Mouse (Mus musculus) midbrain, embryonic 13.5 days (tissue): ENCODE data around the gene Zfp329. TPM values are rescaled to one million over a fixed set of nuclear protein-coding genes. Genes with fewer than 3 reads are reported as not detected.

ENCODE experiments used
- ATAC-seq: fragments of 200-750 bp; cut with Nextera tagmentation; 2 replicates; pipeline ENCODE4 v1.8.0; 2017; ENCODE audit warnings: mild to moderate bottlenecking, moderate TSS enrichment, moderate library complexity
- H3K27ac ChIP-seq: fragments of 300-500 bp; sonication (generic); 2 replicates; pipeline ENCODE4 v1.5.1; 2015; ENCODE audit warnings: inconsistent platforms, mild to moderate bottlenecking, moderate library complexity
- H3K27me3 ChIP-seq: fragments of 300-500 bp; sonication (generic); 2 replicates; pipeline ENCODE4 v1.6.1; 2015; ENCODE audit warnings: mild to moderate bottlenecking, inconsistent platforms
- H3K36me3 ChIP-seq: fragments of 300-500 bp; sonication (generic); 2 replicates; pipeline ENCODE4 v1.6.1; 2015; ENCODE audit warnings: mild to moderate bottlenecking, inconsistent platforms
- H3K4me1 ChIP-seq: fragments of 300-500 bp; sonication (generic); replicated peaks from 2 replicates; pipeline ENCODE4 v1.6.1; 2015; ENCODE audit warnings: inconsistent platforms
- H3K4me2 ChIP-seq: fragments of 300-500 bp; sonication (generic); replicated peaks from 2 replicates; pipeline ENCODE4 v1.6.1; 2015; ENCODE audit warnings: moderate library complexity, mild to moderate bottlenecking, inconsistent platforms
- H3K4me3 ChIP-seq: fragments of 300-500 bp; sonication (generic); replicated peaks from 2 replicates; pipeline ENCODE4 v1.5.1; 2015; ENCODE audit warnings: mild to moderate bottlenecking, inconsistent platforms
- H3K9ac ChIP-seq: fragments of 300-500 bp; sonication (generic); replicated peaks from 2 replicates; pipeline ENCODE4 v1.6.1; 2015; ENCODE audit warnings: mild to moderate bottlenecking, inconsistent platforms
- H3K9me3 ChIP-seq: fragments of 300-500 bp; sonication (generic); 2 replicates; pipeline ENCODE4 v1.6.1; 2016; ENCODE audit warnings: mild to moderate bottlenecking, inconsistent platforms
- WGBS: fragments of 180-500 bp; shearing (Covaris S2); methylation state at CpG from one replicate; pipeline ENCODE4 v1.1.7; 2015; 5-methylcytosine and 5-hydroxymethylcytosine counted together
- polyA plus RNA-seq: library from polyadenylated mRNA; unstranded; fragments of >200 nt; fragmentation: Nextera tagmentation; extraction: Ambion mirVana; gene quantifications from 2 replicates; pipeline ENCODE4 v1.2.1, GENCODE M21; 2015

The Zfp329 gene
- polyA plus RNA-seq, 1 experiment from 2014 or later: 33.9 TPM

- Histone ChIP-seq H3K4me1 (peaks cover 8% of the 10 kb centered on the region), H3K4me2 (0 out of 2 replicates have a peak overlapping the region, but pooled peaks have one; percentile 4), H3K27ac (no peak overlapping the region; the same call in 1 of the 2 replicates), H3K9ac (0 out of 2 replicates have a peak overlapping the region, but pooled peaks have one; percentile 28), H3K4me3 (no peak overlapping the region), H3K36me3 (no peaks in the 10 kb centered on the region), H3K9me3 (no peaks in the 10 kb centered on the region), H3K27me3 (no peaks in the 10 kb centered on the region)
- 22% methylated on average over 5 of the region's 5 CpGs for WGBS
- ATAC-seq: peak; percentile 89
These were observed 30.6 kb downstream of the Zfp329 start for GRCm38 (mm10) chr7:12788025-12788424.

GRCm38 (mm10) chr7:12787333-12787732 is 31.3 kb downstream of the Zfp329 start:
- Histone ChIP-seq H3K27me3 (no peaks in the 10 kb centered on the region), H3K9ac (no peak overlapping the region), H3K4me2 (no peak overlapping the region), H3K4me3 (no peak overlapping the region), H3K36me3 (no peaks in the 10 kb centered on the region), H3K27ac (no peak overlapping the region), H3K4me1 (peaks cover 8% of the 10 kb centered on the region), H3K9me3 (no peaks in the 10 kb centered on the region)
- 0 out of 2 replicates have a peak, but pooled peaks have one; percentile 14 for ATAC-seq
- 75% methylated on average over 6 of the region's 6 CpGs for WGBS

- H3K9me3 ChIP-seq: no peaks in the 10 kb centered on the region
- peaks cover 12% of the 10 kb centered on the region for H3K4me1 ChIP-seq
- H3K27ac ChIP-seq: peak overlapping the region; percentile 47; the same call in 1 of the 2 replicates
- ATAC-seq: peak; percentile 96
- H3K36me3 ChIP-seq: peaks cover 2% of the 10 kb centered on the region
- under 1% methylated on average over 57 of the region's 57 CpGs for WGBS
- H3K4me2 ChIP-seq: peak overlapping the region; percentile 91
- peak overlapping the region; percentile 72 for H3K4me3 ChIP-seq
- H3K27me3 ChIP-seq: no peaks in the 10 kb centered on the region
- H3K9ac ChIP-seq: peak overlapping the region; percentile 82
These were observed 38.4 kb downstream of the Zfp329 start for GRCm38 (mm10) chr7:12780151-12780830.

GRCm38 (mm10) chr7:12779782-12780150 is 38.9 kb downstream of the Zfp329 start:
- H3K4me3 ChIP-seq: peak overlapping the region; percentile 72
- peak; percentile 68 for ATAC-seq
- no peak overlapping the region for H3K27ac ChIP-seq
- WGBS: 23% methylated on average over 10 of the region's 10 CpGs
- peaks cover 7% of the 10 kb centered on the region for H3K36me3 ChIP-seq
- no peaks in the 10 kb centered on the region for H3K27me3 ChIP-seq
- H3K4me2 ChIP-seq: peak overlapping the region; percentile 91
- no peaks in the 10 kb centered on the region for H3K9me3 ChIP-seq
- H3K9ac ChIP-seq: peak overlapping the region; percentile 82
- H3K4me1 ChIP-seq: peaks cover 12% of the 10 kb centered on the region

GRCm38 (mm10) chr7:12779141-12779540 is 39.5 kb downstream of the Zfp329 start:
- H3K27ac ChIP-seq: no peak overlapping the region
- no peaks in the 10 kb centered on the region for H3K9me3 ChIP-seq
- H3K4me3 ChIP-seq: peak overlapping the region; percentile 72; the same call in 1 of the 2 replicates
- H3K4me2 ChIP-seq: peak overlapping the region; percentile 91
- H3K36me3 ChIP-seq: peaks cover 14% of the 10 kb centered on the region
- H3K4me1 ChIP-seq: peaks cover 12% of the 10 kb centered on the region
- no peaks in the 10 kb centered on the region for H3K27me3 ChIP-seq
- 89% methylated on average over 5 of the region's 5 CpGs for WGBS
- no peak overlapping the region for H3K9ac ChIP-seq
- no peak for ATAC-seq

GRCm38 (mm10) chr7:12774606-12775005 is 44.1 kb downstream of the Zfp329 start:
- H3K4me1 ChIP-seq: peaks cover 6% of the 10 kb centered on the region
- peaks cover 59% of the 10 kb centered on the region for H3K36me3 ChIP-seq
- no peaks in the 10 kb centered on the region for H3K9me3 ChIP-seq
- no peak overlapping the region for H3K4me2 ChIP-seq
- H3K9ac ChIP-seq: no peak overlapping the region
- H3K27ac ChIP-seq: no peak overlapping the region
- 100% methylated on average over 1 of the region's 1 CpGs for WGBS
- H3K27me3 ChIP-seq: no peaks in the 10 kb centered on the region
- no peak for ATAC-seq
- no peak overlapping the region for H3K4me3 ChIP-seq

GRCm38 (mm10) chr7:12774111-12774510 is 44.5 kb downstream of the Zfp329 start:
- Histone ChIP-seq H3K4me2 (no peak overlapping the region), H3K36me3 (peaks cover 64% of the 10 kb centered on the region), H3K27ac (no peak overlapping the region), H3K4me3 (no peak overlapping the region), H3K9me3 (no peaks in the 10 kb centered on the region), H3K4me1 (peaks cover 1% of the 10 kb centered on the region), H3K9ac (no peak overlapping the region), H3K27me3 (no peaks in the 10 kb centered on the region)
- ATAC-seq: no peak
- WGBS: 95% methylated on average over 9 of the region's 9 CpGs

Other genes with a start within 250 kb of the Zfp329 start
- 0.01 TPM in 1 of 2 replicates, not detected in the other for gene Vmn2r53, start 210.1 kb downstream of the Zfp329 start, polyA plus RNA-seq
- not detected in 2 replicates for gene Vmn2r54, start 178.5 kb downstream of the Zfp329 start, polyA plus RNA-seq
- gene Vmn2r55, start 133.9 kb downstream of the Zfp329 start, polyA plus RNA-seq: not detected in 2 replicates
- 0.03 TPM in 1 of 2 replicates, not detected in the other for gene Vmn2r56, start 83.9 kb downstream of the Zfp329 start, polyA plus RNA-seq
- 20.8 and 21.4 TPM in 2 replicates for gene Zscan18, start 15.2 kb downstream of the Zfp329 start, polyA plus RNA-seq
- gene Zfp110, start 15.9 kb upstream of the Zfp329 start, polyA plus RNA-seq: 31.8 and 31.9 TPM in 2 replicates
- gene Zfp128, start 62.3 kb upstream of the Zfp329 start, polyA plus RNA-seq: 7.4 and 7.6 TPM in 2 replicates
- 10.4 and 10.5 TPM in 2 replicates for gene Zscan22, start 79.0 kb upstream of the Zfp329 start, polyA plus RNA-seq
- 680 and 686 TPM in 2 replicates for gene Rps5, start 103.4 kb upstream of the Zfp329 start, polyA plus RNA-seq
- gene Rnf225, start 108.6 kb upstream of the Zfp329 start, polyA plus RNA-seq: 0.69 and 1.1 TPM in 2 replicates
- gene Zfp324, start 147.0 kb upstream of the Zfp329 start, polyA plus RNA-seq: 13.7 and 15.4 TPM in 2 replicates
- 14.3 and 16.2 TPM in 2 replicates for gene Zfp446, start 159.0 kb upstream of the Zfp329 start, polyA plus RNA-seq
- 0.11 and 0.23 TPM in 2 replicates for gene Slc27a5, start 179.3 kb upstream of the Zfp329 start, polyA plus RNA-seq
- 240 and 273 TPM in 2 replicates for gene Trim28, start 180.3 kb upstream of the Zfp329 start, polyA plus RNA-seq
- gene Zbtb45, start 191.2 kb upstream of the Zfp329 start, polyA plus RNA-seq: 37.3 and 41.2 TPM in 2 replicates
- gene Chmp2a, start 215.9 kb upstream of the Zfp329 start, polyA plus RNA-seq: 181 and 186 TPM in 2 replicates
- gene Ube2m, start 219.4 kb upstream of the Zfp329 start, polyA plus RNA-seq: 63.1 and 91.6 TPM in 2 replicates
- gene Mzf1, start 235.9 kb upstream of the Zfp329 start, polyA plus RNA-seq: 6.8 and 7.1 TPM in 2 replicates